Mouse (Mus musculus) R1 (cell line): ENCODE data around the gene Slc25a15.
A peak's percentile ranks its signal among the peaks of the same experiment; 100 is the strongest.

Source experiments
- DNase-seq: peaks from one replicate; pipeline ENCODE4 v3.0.0-alpha.2; 2018; ENCODE audit warnings: low read depth, low spot score

Gene Slc25a15

GRCm38 (mm10) chr8:22398142-22398951 lies at the start of gene Slc25a15:
Gene Slc25a15, minus strand, starts transcription at chr8:22398597.
- DNase-seq, result peak; percentile 90

- no peak for DNase-seq
Observed at GRCm38 (mm10) chr8:22411971-22412370, 13.6 kb upstream of the Slc25a15 start.

GRCm38 (mm10) chr8:22411282-22411702 lies 12.9 kb upstream of the Slc25a15 start, which contains the start of gene Mrps31:
Gene Mrps31, plus strand, starts transcription at chr8:22411361.
- peak; percentile 96 for DNase-seq

- DNase-seq, result no peak
Observed at GRCm38 (mm10) chr8:22410688-22411281, 12.4 kb upstream of the Slc25a15 start.

- DNase-seq, result no peak
Observed at GRCm38 (mm10) chr8:22405733-22406132, 7.3 kb upstream of the Slc25a15 start.

- DNase-seq, result no peak
Observed at GRCm38 (mm10) chr8:22403235-22403634, 4.8 kb upstream of the Slc25a15 start.

GRCm38 (mm10) chr8:22400593-22400992 lies 2.2 kb upstream of the Slc25a15 start:
- no peak for DNase-seq

GRCm38 (mm10) chr8:22399285-22399880 lies 986 bp upstream of the Slc25a15 start:
- peak; percentile 74 for DNase-seq

- DNase-seq, result peak; percentile 63
Observed at GRCm38 (mm10) chr8:22397811-22398141, 621 bp downstream of the Slc25a15 start.

GRCm38 (mm10) chr8:22395256-22395655 lies 3.1 kb downstream of the Slc25a15 start:
- DNase-seq, result no peak

- DNase-seq, result no peak
Observed at GRCm38 (mm10) chr8:22394471-22394870, 3.9 kb downstream of the Slc25a15 start.

GRCm38 (mm10) chr8:22390766-22391463 lies 7.5 kb downstream of the Slc25a15 start:
- DNase-seq, result no peak

- peak; percentile 16 for DNase-seq
Observed at GRCm38 (mm10) chr8:22389874-22390273, 8.5 kb downstream of the Slc25a15 start.

- no peak for DNase-seq
Observed at GRCm38 (mm10) chr8:22385158-22385557, 13.2 kb downstream of the Slc25a15 start.

GRCm38 (mm10) chr8:22382824-22383595 lies 15.4 kb downstream of the Slc25a15 start:
- DNase-seq, result peak; percentile 42

GRCm38 (mm10) chr8:22380934-22381333 lies 17.5 kb downstream of the Slc25a15 start:
- DNase-seq, result no peak

- DNase-seq, result peak; percentile 46
Observed at GRCm38 (mm10) chr8:22376903-22377302, 21.5 kb downstream of the Slc25a15 start.

- no peak for DNase-seq
Observed at GRCm38 (mm10) chr8:22376311-22376710, 22.1 kb downstream of the Slc25a15 start.

GRCm38 (mm10) chr8:22359882-22360281 lies 38.5 kb downstream of the Slc25a15 start:
- DNase-seq, result no peak

- no peak for DNase-seq
Observed at GRCm38 (mm10) chr8:22359359-22359758, 39.0 kb downstream of the Slc25a15 start.

GRCm38 (mm10) chr8:22335426-22335825 lies 63.0 kb downstream of the Slc25a15 start:
- DNase-seq, result no peak
